Mouse (Mus musculus): ENCODE measurements around the gene Col5a2.
"Not testable (repeated sequence)": the region's sequence is repeated elsewhere in the genome, so short reads cannot be mapped to it uniquely, and the experiment has no call there.

Gene Col5a2

GRCm38 (mm10) chr1:45502865-45503332, at the start of gene Col5a2:
TSS of gene Col5a2 (minus strand) at chr1:45503282.
- DNase-seq (ENCODE audit: low read depth), result peak; percentile 89

GRCm38 (mm10) chr1:45550531-45550930, 47.4 kb upstream of the Col5a2 start:
- DNase-seq (ENCODE audit: low read depth), result no peak

- no peak for DNase-seq (ENCODE audit: low read depth)
Observed at GRCm38 (mm10) chr1:45541888-45542287, 38.8 kb upstream of the Col5a2 start.

GRCm38 (mm10) chr1:45541161-45541560, 38.1 kb upstream of the Col5a2 start:
- peak; percentile 36 for DNase-seq (ENCODE audit: low read depth)

- DNase-seq (ENCODE audit: low read depth), result no peak
Observed at GRCm38 (mm10) chr1:45531486-45531885, 28.4 kb upstream of the Col5a2 start.

GRCm38 (mm10) chr1:45527476-45527875, 24.4 kb upstream of the Col5a2 start:
- DNase-seq (ENCODE audit: low read depth), result not testable (repeated sequence)

- no peak for DNase-seq (ENCODE audit: low read depth)
Observed at GRCm38 (mm10) chr1:45523601-45524000, 20.5 kb upstream of the Col5a2 start.

GRCm38 (mm10) chr1:45521486-45521885, 18.4 kb upstream of the Col5a2 start:
- DNase-seq (ENCODE audit: low read depth), result no peak

- no peak for DNase-seq (ENCODE audit: low read depth)
Observed at GRCm38 (mm10) chr1:45502241-45502741, 791 bp downstream of the Col5a2 start.

GRCm38 (mm10) chr1:45501437-45501836, 1.6 kb downstream of the Col5a2 start:
- no peak for DNase-seq (ENCODE audit: low read depth)

GRCm38 (mm10) chr1:45500456-45500855, 2.6 kb downstream of the Col5a2 start:
- no peak for DNase-seq (ENCODE audit: low read depth)

GRCm38 (mm10) chr1:45495025-45495424, 8.1 kb downstream of the Col5a2 start:
- DNase-seq (ENCODE audit: low read depth), result no peak

- DNase-seq (ENCODE audit: low read depth), result no peak
Observed at GRCm38 (mm10) chr1:45492130-45492723, 10.9 kb downstream of the Col5a2 start.

GRCm38 (mm10) chr1:45490451-45490850, 12.6 kb downstream of the Col5a2 start:
- DNase-seq (ENCODE audit: low read depth), result no peak

- DNase-seq (ENCODE audit: low read depth), result no peak
Observed at GRCm38 (mm10) chr1:45488291-45488690, 14.8 kb downstream of the Col5a2 start.

GRCm38 (mm10) chr1:45483001-45483400, 20.1 kb downstream of the Col5a2 start:
- no peak for DNase-seq (ENCODE audit: low read depth)

GRCm38 (mm10) chr1:45481876-45482275, 21.2 kb downstream of the Col5a2 start:
- DNase-seq (ENCODE audit: low read depth), result no peak

GRCm38 (mm10) chr1:45479087-45479486, 24.0 kb downstream of the Col5a2 start:
- DNase-seq (ENCODE audit: low read depth), result no peak

GRCm38 (mm10) chr1:45472751-45473150, 30.3 kb downstream of the Col5a2 start:
- DNase-seq (ENCODE audit: low read depth), result no peak

GRCm38 (mm10) chr1:45460767-45461166, 42.3 kb downstream of the Col5a2 start:
- no peak for DNase-seq (ENCODE audit: low read depth)

GRCm38 (mm10) chr1:45455763-45456162, 47.3 kb downstream of the Col5a2 start:
- DNase-seq (ENCODE audit: low read depth), result no peak

- no peak for DNase-seq (ENCODE audit: low read depth)
Observed at GRCm38 (mm10) chr1:45448856-45449255, 54.2 kb downstream of the Col5a2 start.

GRCm38 (mm10) chr1:45431922-45432321, 71.2 kb downstream of the Col5a2 start:
- DNase-seq (ENCODE audit: low read depth), result peak; percentile 54

GRCm38 (mm10) chr1:45430520-45430919, 72.6 kb downstream of the Col5a2 start:
- peak; percentile 66 for DNase-seq (ENCODE audit: low read depth)

Data from fibroblast of lung, adult 2 months (primary cell).